Mouse (Mus musculus) forebrain, postnatal 0 days (tissue): ENCODE data around the gene Rcc1. TPM values are rescaled to one million over a fixed set of nuclear protein-coding genes. Genes with fewer than 3 reads are reported as not detected.

Source experiments
- ATAC-seq: fragments of 200-750 bp; cut with Nextera tagmentation; 2 replicates; pipeline ENCODE4 v1.8.0; 2017; ENCODE audit warnings: mild to moderate bottlenecking, moderate library complexity
- DNase-seq: peaks from one replicate; pipeline ENCODE4 v3.0.0-alpha.2; 2015
- H3K27ac ChIP-seq: fragments of 300-500 bp; sonication (generic); 2 replicates; pipeline ENCODE4 v1.5.1; 2014; ENCODE audit warnings: low read depth, mild to moderate bottlenecking, antibody characterized with exemption, low read length, moderate library complexity, mixed read lengths
- H3K27me3 ChIP-seq: fragments of 300-500 bp; sonication (generic); 2 replicates; pipeline ENCODE4 v1.6.1; 2014; ENCODE audit warnings: mild to moderate bottlenecking, low read length, mixed read lengths; ENCODE audit not compliant: insufficient read depth
- H3K36me3 ChIP-seq: fragments of 300-500 bp; sonication (generic); 2 replicates; pipeline ENCODE4 v1.6.1; 2014; ENCODE audit warnings: mild to moderate bottlenecking, moderate library complexity; ENCODE audit not compliant: insufficient read depth
- H3K4me1 ChIP-seq: fragments of 300-500 bp; sonication (generic); 2 replicates; pipeline ENCODE4 v1.6.1; 2014; ENCODE audit warnings: antibody characterized with exemption; ENCODE audit not compliant: insufficient read depth
- H3K4me2 ChIP-seq: fragments of 300-500 bp; sonication (generic); 2 replicates; pipeline ENCODE4 v1.6.1; 2014; ENCODE audit warnings: low read depth, mild to moderate bottlenecking, moderate library complexity
- H3K4me3 ChIP-seq: fragments of 300-500 bp; sonication (generic); 2 replicates; pipeline ENCODE4 v1.5.1; 2014; ENCODE audit warnings: low read depth, low read length, mixed read lengths
- H3K9ac ChIP-seq: fragments of 300-500 bp; sonication (generic); 2 replicates; pipeline ENCODE4 v1.6.1; 2014; ENCODE audit warnings: mild to moderate bottlenecking
- H3K9me3 ChIP-seq: fragments of 300-500 bp; sonication (generic); 2 replicates; pipeline ENCODE4 v1.6.1; 2016; ENCODE audit warnings: low read length
- CTCF ChIP-seq: sonication (generic); IDR thresholded peaks from 2 replicates; pipeline ENCODE4 v1.5.1; 2016; ENCODE audit warnings: antibody characterized with exemption, control low read depth, low read depth
- WGBS: fragments of 180-500 bp; shearing (Covaris S2); extraction: QIAGEN DNeasy Blood & Tissue Kit; methylation state at CpG from one replicate; pipeline ENCODE4 v1.1.7; 2014; 5-methylcytosine and 5-hydroxymethylcytosine counted together
- polyA plus RNA-seq: library from polyadenylated mRNA; unstranded; fragments of >200 nt; fragmentation: Nextera tagmentation; extraction: Ambion mirVana; gene quantifications from 2 replicates; pipeline ENCODE4 v1.2.1, GENCODE M21; 2015
- total RNA-seq: library from RNA; depleted of rRNA; stranded (reverse); fragments of >200 nt; gene quantifications from 2 replicates; pipeline ENCODE4 v1.2.3, GENCODE M21; 2014

Rcc1 gene
- total and polyA plus RNA-seq, 2 experiments from 2014 or later, result 22.4 to 23.3 TPM

GRCm38 (mm10) chr4:132389302-132389701 is 35.9 kb upstream of the Rcc1 start:
- H3K4me1 ChIP-seq, result no peaks in the 10 kb centered on the region

GRCm38 (mm10) chr4:132387617-132388016 is 34.2 kb upstream of the Rcc1 start:
- no peaks in the 10 kb centered on the region for H3K9me3 ChIP-seq
- H3K9ac ChIP-seq, result no peak overlapping the region
- WGBS, result 84% methylated on average over 5 of the region's 5 CpGs
- no peak for TF ChIP-seq CTCF
- DNase-seq, result no peak
- H3K27me3 ChIP-seq, result no peaks in the 10 kb centered on the region
- no peaks in the 10 kb centered on the region for H3K4me1 ChIP-seq
- H3K27ac ChIP-seq, result no peak overlapping the region
- no peaks in the 10 kb centered on the region for H3K36me3 ChIP-seq
- ATAC-seq, result no peak
- no peak overlapping the region for H3K4me3 ChIP-seq
- no peak overlapping the region for H3K4me2 ChIP-seq

More at GRCm38 (mm10) chr4:132389302-132389701, 35.9 kb upstream of the Rcc1 start:
- no peak overlapping the region for H3K9ac ChIP-seq
- no peak overlapping the region for H3K4me2 ChIP-seq
- 85% methylated on average over 4 of the region's 4 CpGs for WGBS
- no peak overlapping the region for H3K27ac ChIP-seq
- no peak overlapping the region for H3K4me3 ChIP-seq
- no peak for TF ChIP-seq CTCF
- H3K9me3 ChIP-seq, result no peaks in the 10 kb centered on the region
- ATAC-seq (no peak), DNase-seq (no peak)
- no peaks in the 10 kb centered on the region for H3K27me3 ChIP-seq
- no peaks in the 10 kb centered on the region for H3K36me3 ChIP-seq

GRCm38 (mm10) chr4:132386846-132387245 is 33.4 kb upstream of the Rcc1 start:
- Histone ChIP-seq H3K4me2 (no peak overlapping the region), H3K36me3 (no peaks in the 10 kb centered on the region), H3K9me3 (no peaks in the 10 kb centered on the region), H3K4me1 (no peaks in the 10 kb centered on the region), H3K27ac (no peak overlapping the region), H3K4me3 (no peak overlapping the region), H3K9ac (no peak overlapping the region), H3K27me3 (no peaks in the 10 kb centered on the region)
- no peak for TF ChIP-seq CTCF
- no peak for DNase-seq
- no peak for ATAC-seq
- WGBS, result 93% methylated on average over 7 of the region's 7 CpGs

- Histone ChIP-seq H3K4me3 (no peak overlapping the region), H3K4me1 (no peaks in the 10 kb centered on the region), H3K27ac (no peak overlapping the region), H3K9me3 (no peaks in the 10 kb centered on the region), H3K4me2 (no peak overlapping the region), H3K27me3 (no peaks in the 10 kb centered on the region), H3K36me3 (no peaks in the 10 kb centered on the region), H3K9ac (no peak overlapping the region)
- DNase-seq (no peak), ATAC-seq (no peak)
- 88% methylated on average over 8 of the region's 8 CpGs for WGBS
- no peak for TF ChIP-seq CTCF
These were observed 32.5 kb upstream of the Rcc1 start for GRCm38 (mm10) chr4:132385771-132386410.

GRCm38 (mm10) chr4:132383455-132383854 is 30.1 kb upstream of the Rcc1 start:
- ATAC-seq, result no peak

GRCm38 (mm10) chr4:132382296-132382695 is 28.9 kb upstream of the Rcc1 start:
- Histone ChIP-seq H3K9ac (no peak overlapping the region), H3K36me3 (peaks cover 7% of the 10 kb centered on the region; the same call in 1 of the 2 replicates), H3K27ac (no peak overlapping the region), H3K9me3 (no peaks in the 10 kb centered on the region), H3K27me3 (no peaks in the 10 kb centered on the region), H3K4me1 (no peaks in the 10 kb centered on the region), H3K4me3 (no peak overlapping the region), H3K4me2 (no peak overlapping the region)
- 79% methylated on average over 4 of the region's 4 CpGs for WGBS
- DNase-seq (no peak), ATAC-seq (no peak)
- TF ChIP-seq CTCF, result no peak

More at GRCm38 (mm10) chr4:132383455-132383854, 30.1 kb upstream of the Rcc1 start:
- H3K4me3 ChIP-seq, result no peak overlapping the region
- no peaks in the 10 kb centered on the region for H3K4me1 ChIP-seq
- H3K9me3 ChIP-seq, result no peaks in the 10 kb centered on the region
- no peaks in the 10 kb centered on the region for H3K27me3 ChIP-seq
- no peaks in the 10 kb centered on the region for H3K36me3 ChIP-seq
- no peak for DNase-seq
- TF ChIP-seq CTCF, result no peak
- no peak overlapping the region for H3K4me2 ChIP-seq
- H3K9ac ChIP-seq, result no peak overlapping the region
- H3K27ac ChIP-seq, result no peak overlapping the region
- WGBS, result 92% methylated on average over 3 of the region's 3 CpGs

GRCm38 (mm10) chr4:132380965-132381616 is 27.7 kb upstream of the Rcc1 start:
- Histone ChIP-seq H3K4me3 (no peak overlapping the region), H3K4me1 (no peaks in the 10 kb centered on the region), H3K4me2 (no peak overlapping the region), H3K27me3 (no peaks in the 10 kb centered on the region), H3K9me3 (no peaks in the 10 kb centered on the region), H3K36me3 (peaks cover 11% of the 10 kb centered on the region; the same call in 1 of the 2 replicates), H3K27ac (no peak overlapping the region), H3K9ac (no peak overlapping the region)
- WGBS, result 93% methylated on average over 2 of the region's 2 CpGs
- no peak for ATAC-seq
- DNase-seq, result no peak
- no peak for TF ChIP-seq CTCF
